Mouse (Mus musculus): ENCODE results near the gene Rpl27.

DNA sequence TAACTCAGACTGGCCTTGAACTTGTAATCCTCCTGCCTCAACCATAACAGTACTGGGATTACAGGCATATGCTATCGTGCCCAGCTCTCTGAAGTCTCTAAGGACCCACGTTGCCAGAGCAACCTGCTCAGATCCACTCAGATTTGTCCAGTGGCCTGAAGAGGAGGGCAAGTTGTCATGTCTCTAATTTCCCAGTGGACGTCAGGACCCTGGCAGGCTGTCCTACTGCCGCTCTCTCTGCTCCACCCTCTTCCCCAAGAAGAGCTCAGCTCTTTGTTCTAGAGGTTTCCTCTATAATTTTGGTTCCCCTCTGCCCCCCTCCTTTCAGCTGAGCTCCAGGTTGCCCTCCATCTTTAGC, 35.1 kb downstream of the Rpl27 start:
- TF ChIP-seq MAFK (IDR thresholded peaks at IDR 0.05; ENCODE audit: insufficient read depth, low read depth, low read length): no peak
- TF ChIP-seq CHD2 (IDR thresholded peaks at IDR 0.05; ENCODE audit: low read depth, low read length): no peak
- TF ChIP-seq ZC3H11A (IDR thresholded peaks at IDR 0.05; ENCODE audit: borderline replicate concordance, low read depth, low read length): no peak
